Mouse (Mus musculus) heart, embryonic 11.5 days (tissue): ENCODE results near the gene Cracr2a. TPM values are rescaled to one million over a fixed set of nuclear protein-coding genes. Genes with fewer than 3 reads are reported as not detected.

ENCODE experiments used
- ATAC-seq: fragments of 200-750 bp; cut with Nextera tagmentation; replicated peaks from 2 replicates; pipeline ENCODE4 v1.8.0; 2017; ENCODE audit warnings: moderate library complexity; ENCODE audit not compliant: insufficient number of reproducible peaks, low FRiP score, low TSS enrichment
- H3K27ac ChIP-seq: fragments of 300-500 bp; sonication (generic); 2 replicates; pipeline ENCODE4 v1.5.1; 2014; ENCODE audit warnings: mild to moderate bottlenecking, low read depth, low read length
- H3K27me3 ChIP-seq: fragments of 300-500 bp; sonication (generic); 2 replicates; pipeline ENCODE4 v1.6.1; 2014; ENCODE audit warnings: mild to moderate bottlenecking, low read length, mixed read lengths; ENCODE audit not compliant: control insufficient read depth, insufficient read depth
- H3K36me3 ChIP-seq: fragments of 300-500 bp; sonication (generic); 2 replicates; pipeline ENCODE4 v1.6.1; 2014; ENCODE audit warnings: mild to moderate bottlenecking, low read length, moderate library complexity, mixed read lengths; ENCODE audit not compliant: control insufficient read depth, insufficient read depth
- H3K4me1 ChIP-seq: fragments of 300-500 bp; sonication (generic); 2 replicates; pipeline ENCODE4 v1.6.1; 2014; ENCODE audit warnings: low read length; ENCODE audit not compliant: control insufficient read depth, insufficient read depth
- H3K4me2 ChIP-seq: fragments of 300-500 bp; sonication (generic); 2 replicates; pipeline ENCODE4 v1.6.1; 2014; ENCODE audit warnings: mild to moderate bottlenecking, moderate library complexity
- H3K4me3 ChIP-seq: fragments of 300-500 bp; sonication (generic); 2 replicates; pipeline ENCODE4 v1.5.1; 2014; ENCODE audit warnings: low read depth, low read length
- H3K9ac ChIP-seq: fragments of 300-500 bp; sonication (generic); 2 replicates; pipeline ENCODE4 v1.6.1; 2014; ENCODE audit warnings: mild to moderate bottlenecking, low read depth, low read length, moderate library complexity
- H3K9me3 ChIP-seq: fragments of 300-500 bp; sonication (generic); replicated peaks from 2 replicates; pipeline ENCODE4 v1.6.1; 2016; ENCODE audit warnings: low read length; ENCODE audit not compliant: control insufficient read depth
- WGBS: fragments of 180-500 bp; shearing (Covaris S2); extraction: QIAGEN DNeasy Blood & Tissue Kit; methylation state at CpG from one replicate; pipeline ENCODE4 v1.1.7; 2014; ENCODE audit not compliant: insufficient replicate concordance; 5-methylcytosine and 5-hydroxymethylcytosine counted together
- polyA plus RNA-seq: library from polyadenylated mRNA; unstranded; fragments of >200 nt; fragmentation: Nextera tagmentation; extraction: Ambion mirVana; gene quantifications from 2 replicates; pipeline ENCODE4 v1.2.1, GENCODE M21; 2014

The Cracr2a gene
- polyA plus RNA-seq, 1 experiment from 2014 or later, result 0.93 TPM

- Histone ChIP-seq H3K36me3 (no peaks in the 10 kb centered on the region), H3K9me3 (no peaks in the 10 kb centered on the region), H3K27ac (no peak overlapping the region), H3K4me2 (no peak overlapping the region), H3K9ac (no peak overlapping the region), H3K27me3 (no peaks in the 10 kb centered on the region), H3K4me3 (no peak overlapping the region), H3K4me1 (peaks cover 6% of the 10 kb centered on the region; the same call in 1 of the 2 replicates)
- WGBS, result 48% methylated on average over 9 of the region's 11 CpGs
- no peak for ATAC-seq
Measured at GRCm38 (mm10) chr6:127701036-127701783, 140.1 kb downstream of the Cracr2a start.

GRCm38 (mm10) chr6:127708218-127708628 lies 147.1 kb downstream of the Cracr2a start:
- H3K4me2 ChIP-seq, result no peak overlapping the region
- 75% methylated on average over 1 of the region's 1 CpGs for whole genome bisulfite sequencing
- H3K4me3 ChIP-seq, result no peak overlapping the region
- no peaks in the 10 kb centered on the region for H3K36me3 ChIP-seq
- H3K27me3 ChIP-seq, result no peaks in the 10 kb centered on the region
- peaks cover 4% of the 10 kb centered on the region; the same call in 1 of the 2 replicates for H3K4me1 ChIP-seq
- H3K9ac ChIP-seq, result no peak overlapping the region
- no peak for ATAC-seq
- no peaks in the 10 kb centered on the region for H3K9me3 ChIP-seq
- no peak overlapping the region for H3K27ac ChIP-seq

DNA sequence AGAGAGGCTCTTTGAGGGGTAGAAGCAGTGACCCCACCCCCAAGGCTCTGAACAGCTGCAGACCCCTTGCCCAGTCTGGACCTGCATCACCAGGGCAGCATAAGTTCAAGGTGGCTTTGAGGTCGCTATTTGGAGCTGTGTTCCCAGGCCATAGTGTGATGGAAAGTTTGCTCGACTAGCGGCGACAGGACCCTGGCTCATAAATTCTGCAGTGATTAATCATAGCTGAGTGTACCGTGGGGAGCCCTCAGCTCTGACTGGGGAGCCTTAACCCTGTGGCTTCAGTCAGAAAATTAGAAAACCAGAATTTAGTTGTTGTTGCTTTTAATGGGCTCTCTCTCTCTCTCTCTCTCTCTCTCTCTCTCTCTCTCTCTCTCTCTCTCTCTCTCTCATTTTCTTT lies 153.8 kb downstream of the Cracr2a start:
- H3K27ac ChIP-seq, result no peak overlapping the region
- no peak overlapping the region for H3K4me2 ChIP-seq
- no peak overlapping the region for H3K9ac ChIP-seq
- no peak overlapping the region for H3K4me3 ChIP-seq
- H3K36me3 ChIP-seq, result no peaks in the 10 kb centered on the region
- no peaks in the 10 kb centered on the region for H3K27me3 ChIP-seq
- H3K9me3 ChIP-seq, result no peaks in the 10 kb centered on the region
- no peaks in the 10 kb centered on the region for H3K4me1 ChIP-seq
- 52% methylated on average over 5 of the region's 5 CpGs for WGBS
- no peak for ATAC-seq

GRCm38 (mm10) chr6:127715428-127715827 lies 154.3 kb downstream of the Cracr2a start:
- no peak for ATAC-seq
- Histone ChIP-seq H3K4me2 (no peak overlapping the region), H3K4me1 (no peaks in the 10 kb centered on the region), H3K9me3 (no peaks in the 10 kb centered on the region), H3K9ac (no peak overlapping the region), H3K4me3 (no peak overlapping the region), H3K36me3 (no peaks in the 10 kb centered on the region), H3K27me3 (no peaks in the 10 kb centered on the region), H3K27ac (no peak overlapping the region)
- 56% methylated on average over 5 of the region's 5 CpGs for WGBS

DNA sequence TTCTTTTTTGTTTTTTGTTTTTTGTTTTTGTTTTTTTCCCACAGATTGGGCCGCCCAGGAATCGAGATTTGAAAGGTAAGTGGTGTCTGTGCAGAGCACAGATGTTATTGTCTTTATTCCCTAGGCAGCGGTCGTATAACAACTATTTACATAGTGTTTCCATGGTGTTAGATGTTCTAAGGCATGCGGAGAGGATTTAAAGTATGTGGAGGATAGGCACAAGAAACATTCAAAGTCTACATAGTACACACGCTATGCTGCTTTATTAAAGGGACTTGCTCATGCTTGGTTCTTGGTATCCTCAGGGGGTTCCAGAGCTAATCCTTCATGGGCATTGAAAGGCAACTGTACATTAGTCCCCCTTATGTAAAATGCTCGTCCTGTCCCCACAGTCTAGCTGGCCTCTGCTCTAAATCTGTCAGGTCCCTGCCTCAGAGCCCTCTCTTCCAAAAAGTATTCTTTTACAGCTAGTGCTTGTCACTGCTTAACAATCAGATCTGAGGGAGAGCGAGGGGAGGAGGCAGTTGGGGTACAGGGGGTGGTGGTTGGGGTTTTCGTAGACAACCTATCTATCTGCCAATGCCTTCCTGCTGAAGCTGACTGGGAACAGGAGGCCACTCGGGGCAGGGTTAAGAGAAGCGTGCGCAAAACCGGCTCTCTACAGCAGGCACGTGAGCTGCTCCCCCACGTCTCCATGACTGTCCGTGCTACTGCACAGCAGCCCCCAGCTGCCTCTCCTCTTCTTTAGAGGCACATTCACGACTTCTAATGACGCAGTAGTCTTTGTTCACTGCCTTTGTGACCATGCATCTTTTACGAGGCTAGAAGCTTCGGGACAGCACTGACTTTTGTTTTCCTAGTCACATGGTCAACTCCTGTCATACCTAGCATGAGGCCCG lies 156.3 kb downstream of the Cracr2a start:
- WGBS, result 72% methylated on average over 21 of the region's 21 CpGs
- Histone ChIP-seq H3K36me3 (no peaks in the 10 kb centered on the region), H3K27ac (no peak overlapping the region), H3K4me2 (no peak overlapping the region), H3K27me3 (no peaks in the 10 kb centered on the region), H3K4me1 (no peaks in the 10 kb centered on the region), H3K4me3 (no peak overlapping the region), H3K9ac (no peak overlapping the region), H3K9me3 (no peaks in the 10 kb centered on the region)
- ATAC-seq, result no peak

GRCm38 (mm10) chr6:127719875-127720274 lies 158.7 kb downstream of the Cracr2a start:
- H3K9ac ChIP-seq, result no peak overlapping the region
- ATAC-seq, result no peak
- no peaks in the 10 kb centered on the region for H3K27me3 ChIP-seq
- no peak overlapping the region for H3K4me2 ChIP-seq
- H3K4me3 ChIP-seq, result no peak overlapping the region
- H3K36me3 ChIP-seq, result no peaks in the 10 kb centered on the region
- no peaks in the 10 kb centered on the region for H3K4me1 ChIP-seq
- WGBS, result 83% methylated on average over 14 of the region's 14 CpGs
- no peaks in the 10 kb centered on the region for H3K9me3 ChIP-seq
- H3K27ac ChIP-seq, result no peak overlapping the region

GRCm38 (mm10) chr6:127723126-127723525 lies 162.0 kb downstream of the Cracr2a start:
- H3K27me3 ChIP-seq, result no peaks in the 10 kb centered on the region
- H3K9ac ChIP-seq, result no peak overlapping the region
- H3K4me1 ChIP-seq, result no peaks in the 10 kb centered on the region
- H3K9me3 ChIP-seq, result no peaks in the 10 kb centered on the region
- no peak overlapping the region for H3K4me3 ChIP-seq
- H3K4me2 ChIP-seq, result no peak overlapping the region
- H3K36me3 ChIP-seq, result no peaks in the 10 kb centered on the region
- 53% methylated on average over 8 of the region's 8 CpGs for WGBS
- ATAC-seq, result no peak
- H3K27ac ChIP-seq, result no peak overlapping the region
